Mouse (Mus musculus): ENCODE data around the gene Mpv17. TPM values are rescaled to one million over a fixed set of nuclear protein-coding genes. Genes with fewer than 3 reads are reported as not detected.

The Mpv17 gene
- polyA plus RNA-seq, 1 experiment from 2014 or later, result 91.5 TPM

DNA sequence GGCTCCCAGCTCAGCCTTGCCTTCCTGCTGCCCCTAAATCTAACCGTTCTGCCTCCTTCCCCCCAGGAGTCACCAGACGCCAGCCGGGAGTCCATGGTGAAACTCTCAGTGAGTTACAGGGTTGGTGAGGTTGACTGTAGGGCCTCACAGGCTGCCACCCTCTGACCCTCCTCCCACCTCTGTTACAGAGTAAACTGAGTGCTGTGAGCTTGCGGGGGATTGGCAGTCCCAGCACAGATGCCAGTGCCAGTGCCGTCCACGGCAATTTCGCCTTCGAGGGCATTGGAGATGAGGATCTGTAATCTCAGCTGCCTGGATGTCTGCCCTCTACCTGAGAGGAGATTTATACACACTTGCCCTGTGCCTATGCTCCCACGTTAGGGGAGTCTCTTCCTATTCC, 44.1 kb upstream of the Mpv17 start:
- H3K36me3 ChIP-seq (ENCODE audit: control insufficient read depth, insufficient read depth), result peaks cover 57% of the 10 kb centered on the region
- no peak overlapping the region for H3K27ac ChIP-seq (ENCODE audit: low read length)
- H3K9me3 ChIP-seq (replicated peaks; ENCODE audit: control insufficient read depth, low read length), result peaks cover 4% of the 10 kb centered on the region
- H3K4me1 ChIP-seq (ENCODE audit: control insufficient read depth, insufficient read depth, low read length), result peaks cover 21% of the 10 kb centered on the region
- H3K9ac ChIP-seq (ENCODE audit: low read length), result no peak overlapping the region
- no peak overlapping the region for H3K4me2 ChIP-seq (ENCODE audit: low read depth, low read length)
- no peak overlapping the region for H3K4me3 ChIP-seq (ENCODE audit: low read length)
- no peak for ATAC-seq (replicated peaks; ENCODE audit: extremely low read depth, insufficient read depth, low FRiP score)
- H3K27me3 ChIP-seq (ENCODE audit: control insufficient read depth, insufficient read depth, low read length), result no peaks in the 10 kb centered on the region
- 80% methylated on average over 9 of the region's 9 CpGs for WGBS

DNA sequence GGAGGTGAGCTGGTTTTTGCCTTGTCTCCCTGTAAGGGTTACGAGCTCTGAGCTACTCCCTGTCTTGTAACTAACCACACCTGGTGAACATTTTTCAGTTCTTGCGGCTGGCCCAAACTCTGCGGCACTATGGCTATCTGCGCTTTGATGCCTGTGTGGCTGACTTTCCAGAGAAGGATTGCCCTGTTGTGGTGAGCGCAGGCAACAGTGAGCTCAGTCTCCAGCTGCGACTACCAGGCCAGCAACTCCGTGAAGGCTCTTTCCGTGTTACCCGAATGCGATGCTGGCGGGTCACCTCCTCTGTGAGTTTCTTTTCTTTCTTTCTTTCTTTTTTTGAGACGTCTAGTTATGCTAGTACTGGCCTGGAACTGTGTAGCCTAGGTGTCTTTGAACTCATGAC, 43.0 kb upstream of the Mpv17 start:
- WGBS, result 91% methylated on average over 12 of the region's 12 CpGs

DNA sequence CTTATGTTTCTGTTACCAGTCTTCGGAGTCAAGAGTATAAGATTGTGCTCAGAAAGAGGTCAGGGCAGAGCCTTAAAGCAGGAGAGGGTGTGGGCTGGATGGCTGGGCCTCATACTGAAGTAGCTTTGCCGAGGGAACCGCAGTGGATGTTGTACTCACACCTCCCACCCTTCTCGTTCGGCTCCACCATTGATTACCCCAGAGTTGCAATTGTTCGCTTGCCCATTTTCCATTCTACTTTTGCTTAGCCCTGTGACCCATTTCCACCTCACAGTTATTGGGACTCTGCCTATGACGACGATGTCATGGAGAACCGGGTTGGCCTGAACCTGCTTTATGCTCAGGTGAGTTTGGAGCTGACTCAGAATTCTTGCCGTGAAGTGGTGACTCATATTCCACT, 42.2 kb upstream of the Mpv17 start:
- H3K4me3 ChIP-seq (ENCODE audit: low read length), result no peak overlapping the region
- H3K36me3 ChIP-seq (ENCODE audit: control insufficient read depth, insufficient read depth), result peaks cover 55% of the 10 kb centered on the region
- H3K27ac ChIP-seq (ENCODE audit: low read length), result no peak overlapping the region
- H3K9me3 ChIP-seq (replicated peaks; ENCODE audit: control insufficient read depth, low read length), result peaks cover 4% of the 10 kb centered on the region
- H3K27me3 ChIP-seq (ENCODE audit: control insufficient read depth, insufficient read depth, low read length), result no peaks in the 10 kb centered on the region
- H3K4me1 ChIP-seq (ENCODE audit: control insufficient read depth, insufficient read depth, low read length), result peaks cover 23% of the 10 kb centered on the region
- ATAC-seq (replicated peaks; ENCODE audit: extremely low read depth, insufficient read depth, low FRiP score), result no peak
- WGBS, result 91% methylated on average over 10 of the region's 10 CpGs
- no peak overlapping the region for H3K9ac ChIP-seq (ENCODE audit: low read length)
- no peak overlapping the region for H3K4me2 ChIP-seq (ENCODE audit: low read depth, low read length)

More for the DNA sequence above, 43.0 kb upstream of the Mpv17 start:
- H3K9me3 ChIP-seq (replicated peaks; ENCODE audit: control insufficient read depth, low read length), result peaks cover 4% of the 10 kb centered on the region
- H3K4me1 ChIP-seq (ENCODE audit: control insufficient read depth, insufficient read depth, low read length), result peaks cover 18% of the 10 kb centered on the region
- no peak overlapping the region for H3K27ac ChIP-seq (ENCODE audit: low read length)
- no peak overlapping the region for H3K4me2 ChIP-seq (ENCODE audit: low read depth, low read length)
- H3K27me3 ChIP-seq (ENCODE audit: control insufficient read depth, insufficient read depth, low read length), result no peaks in the 10 kb centered on the region
- H3K9ac ChIP-seq (ENCODE audit: low read length), result no peak overlapping the region
- peaks cover 54% of the 10 kb centered on the region for H3K36me3 ChIP-seq (ENCODE audit: control insufficient read depth, insufficient read depth)
- ATAC-seq (replicated peaks; ENCODE audit: extremely low read depth, insufficient read depth, low FRiP score), result no peak
- no peak overlapping the region for H3K4me3 ChIP-seq (ENCODE audit: low read length)

DNA sequence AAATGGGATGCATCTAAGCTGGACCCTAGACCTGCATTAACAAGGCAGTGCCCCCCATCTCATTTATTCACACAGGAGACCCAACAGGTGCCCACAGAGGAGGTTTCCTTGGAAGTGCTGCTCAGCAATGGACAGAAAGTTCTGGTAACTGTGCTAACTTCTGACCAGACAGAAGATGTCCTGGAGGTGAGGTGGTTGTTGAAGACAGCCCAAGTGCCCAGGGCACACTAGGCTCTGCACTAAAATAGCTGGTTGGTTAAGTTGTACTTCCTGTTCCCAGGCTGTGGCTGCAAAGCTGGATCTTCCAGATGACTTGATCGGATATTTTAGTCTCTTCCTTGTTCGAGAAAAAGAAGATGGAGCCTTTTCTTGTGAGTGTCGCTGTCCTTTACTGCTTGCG, 41.6 kb upstream of the Mpv17 start:
- WGBS, result 93% methylated on average over 4 of the region's 4 CpGs
- no peak for ATAC-seq (replicated peaks; ENCODE audit: extremely low read depth, insufficient read depth, low FRiP score)
- Histone ChIP-seq H3K4me3 (ENCODE audit: low read length) (no peak overlapping the region), H3K4me2 (ENCODE audit: low read depth, low read length) (no peak overlapping the region), H3K36me3 (ENCODE audit: control insufficient read depth, insufficient read depth) (peaks cover 58% of the 10 kb centered on the region), H3K9me3 (replicated peaks; ENCODE audit: control insufficient read depth, low read length) (peaks cover 4% of the 10 kb centered on the region), H3K4me1 (ENCODE audit: control insufficient read depth, insufficient read depth, low read length) (peaks cover 18% of the 10 kb centered on the region), H3K9ac (ENCODE audit: low read length) (no peak overlapping the region), H3K27me3 (ENCODE audit: control insufficient read depth, insufficient read depth, low read length) (no peaks in the 10 kb centered on the region), H3K27ac (ENCODE audit: low read length) (no peak overlapping the region)

DNA sequence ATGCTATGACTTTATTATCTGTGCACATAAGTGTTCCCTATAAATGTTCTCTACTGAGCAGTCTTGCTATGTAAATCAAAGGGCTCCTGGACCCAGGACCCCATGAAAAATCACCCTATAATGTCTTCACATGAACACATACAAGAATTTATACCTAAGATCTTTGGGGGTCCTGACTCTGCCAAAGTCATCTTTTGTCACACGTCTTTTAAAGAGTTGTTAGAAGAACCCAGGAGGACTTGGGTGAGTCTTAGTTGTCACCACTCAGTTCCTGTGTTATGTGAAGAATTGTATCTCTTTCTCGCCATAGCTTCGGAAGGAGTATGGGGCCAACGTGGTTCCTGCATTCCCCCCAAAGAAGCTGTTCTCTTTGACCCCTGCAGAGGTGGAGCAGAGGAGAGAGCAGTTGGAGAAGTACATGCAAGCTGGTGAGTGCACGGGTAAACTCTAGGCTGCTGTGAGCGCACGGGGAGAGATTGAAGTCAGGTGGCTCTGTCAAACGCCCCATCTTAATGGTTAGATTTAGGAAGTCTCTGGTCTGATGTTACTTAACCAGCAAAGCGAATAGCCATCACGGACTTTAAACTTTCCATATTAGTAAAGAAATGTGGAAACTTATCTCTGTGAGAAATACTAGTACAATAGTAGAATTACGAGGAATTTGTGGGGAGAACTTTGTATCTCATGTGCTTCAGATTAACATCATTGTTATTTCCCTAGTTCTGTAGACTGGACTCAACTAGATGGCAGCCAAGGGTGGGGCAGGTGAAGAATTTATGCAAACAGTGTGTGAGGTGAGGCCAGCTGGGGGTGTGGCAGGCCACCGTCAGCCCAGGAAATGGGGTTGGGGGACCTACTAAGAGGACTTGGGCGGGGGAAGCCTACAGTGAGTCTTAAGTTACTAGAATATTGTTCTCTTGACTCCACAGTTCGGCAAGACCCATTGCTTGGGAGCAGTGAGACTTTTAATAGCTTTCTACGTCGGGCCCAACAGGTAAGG, 40.7 kb upstream of the Mpv17 start:
- ATAC-seq (replicated peaks; ENCODE audit: extremely low read depth, insufficient read depth, low FRiP score), result no peak
- peak overlapping the region; percentile 95 for H3K4me2 ChIP-seq (ENCODE audit: low read depth, low read length)
- H3K9ac ChIP-seq (ENCODE audit: low read length), result peak overlapping the region; percentile 77; the same call in 1 of the 2 replicates
- no peaks in the 10 kb centered on the region for H3K9me3 ChIP-seq (replicated peaks; ENCODE audit: control insufficient read depth, low read length)
- H3K27ac ChIP-seq (ENCODE audit: low read length), result no peak overlapping the region
- WGBS, result 91% methylated on average over 16 of the region's 16 CpGs
- H3K4me1 ChIP-seq (ENCODE audit: control insufficient read depth, insufficient read depth, low read length), result peaks cover 16% of the 10 kb centered on the region
- peaks cover 60% of the 10 kb centered on the region for H3K36me3 ChIP-seq (ENCODE audit: control insufficient read depth, insufficient read depth)
- H3K27me3 ChIP-seq (ENCODE audit: control insufficient read depth, insufficient read depth, low read length), result no peaks in the 10 kb centered on the region
- H3K4me3 ChIP-seq (ENCODE audit: low read length), result peak overlapping the region; percentile 98

DNA sequence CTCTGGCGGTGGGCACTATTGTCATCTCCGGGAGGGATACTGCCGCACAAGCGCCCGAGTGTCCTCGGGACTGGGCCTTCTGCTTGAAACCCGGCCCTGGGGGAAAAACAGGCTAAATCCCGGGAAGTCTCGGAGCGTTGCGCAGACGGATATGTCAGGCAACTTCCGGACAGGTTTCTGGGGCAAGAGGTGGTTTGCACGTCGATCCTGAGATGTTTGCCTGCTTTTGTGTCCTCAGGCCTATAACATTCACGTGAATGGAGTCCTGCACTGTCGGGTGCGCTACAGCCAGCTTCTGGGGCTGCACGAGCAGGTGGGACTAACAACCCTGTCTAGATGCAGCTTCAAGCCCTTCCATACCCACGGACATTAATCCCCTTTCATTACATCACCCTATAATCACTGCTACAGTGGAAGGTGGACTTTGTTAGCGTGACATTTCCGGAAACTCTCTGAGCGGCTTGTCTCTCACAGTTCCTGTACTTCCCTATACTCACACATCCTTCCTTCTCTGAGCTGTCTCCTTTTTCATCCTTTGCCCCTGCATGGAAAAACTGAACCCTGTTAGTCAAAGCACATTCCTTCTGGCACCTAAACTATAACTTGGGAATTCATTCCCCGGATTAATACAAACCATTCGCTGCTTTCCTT, 39.7 kb upstream of the Mpv17 start:
- H3K9me3 ChIP-seq (replicated peaks; ENCODE audit: control insufficient read depth, low read length), result no peaks in the 10 kb centered on the region
- H3K27me3 ChIP-seq (ENCODE audit: control insufficient read depth, insufficient read depth, low read length), result no peaks in the 10 kb centered on the region
- peak overlapping the region; percentile 77 for H3K9ac ChIP-seq (ENCODE audit: low read length)
- WGBS, result 9% methylated on average over 25 of the region's 25 CpGs
- peak overlapping the region; percentile 95 for H3K4me2 ChIP-seq (ENCODE audit: low read depth, low read length)
- H3K27ac ChIP-seq (ENCODE audit: low read length), result peak overlapping the region; percentile 80
- H3K36me3 ChIP-seq (ENCODE audit: control insufficient read depth, insufficient read depth), result peaks cover 56% of the 10 kb centered on the region
- H3K4me3 ChIP-seq (ENCODE audit: low read length), result peak overlapping the region; percentile 98
- ATAC-seq (replicated peaks; ENCODE audit: extremely low read depth, insufficient read depth, low FRiP score), result 0 out of 2 replicates have a peak, but pooled peaks have one; percentile 0
- H3K4me1 ChIP-seq (ENCODE audit: control insufficient read depth, insufficient read depth, low read length), result peaks cover 16% of the 10 kb centered on the region

DNA sequence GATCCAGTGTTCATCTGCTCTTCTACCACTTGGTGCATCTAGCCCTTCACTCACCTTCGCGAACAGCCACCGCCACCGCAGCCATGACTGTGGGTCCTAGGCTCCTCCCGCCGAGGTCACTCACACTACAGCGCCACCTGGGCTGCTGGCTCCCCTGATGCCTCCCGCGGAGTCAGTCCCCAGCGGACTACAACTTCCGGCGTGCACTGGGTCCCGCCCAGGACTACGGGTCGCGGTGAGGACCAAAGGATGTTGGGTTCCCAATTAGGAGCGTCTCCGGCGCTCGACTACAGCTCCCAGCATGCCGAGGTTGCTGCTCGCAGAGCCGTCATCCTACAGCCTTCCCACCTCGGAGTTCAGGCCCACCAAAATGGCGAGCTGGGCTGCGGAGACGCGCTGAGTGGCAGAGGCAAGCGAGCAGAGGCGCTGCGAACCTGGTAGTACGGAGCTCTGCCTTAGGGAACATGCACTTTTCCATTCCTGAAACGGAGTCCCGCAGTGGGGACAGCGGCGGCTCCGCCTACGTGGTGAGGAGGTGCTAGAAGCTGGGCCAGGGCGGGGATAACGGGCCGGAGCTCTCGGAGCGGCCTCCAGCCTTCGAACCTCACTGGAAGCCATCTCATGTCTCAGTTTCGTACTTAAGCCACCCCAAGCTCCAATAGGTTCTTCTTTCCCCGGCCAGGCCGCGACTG, 39.0 kb upstream of the Mpv17 start, which contains the start of the genes Snx17 and Eif2b4:
Gene Snx17, plus strand, starts transcription at position 289 of the 692 bp plus-strand sequence.
Gene Eif2b4, minus strand, starts transcription at position 492 of the 692 bp plus-strand sequence.
- peak within 1 kb of the TSS; percentile 92 for H3K9ac ChIP-seq (ENCODE audit: low read length)
- peak within 1 kb of the TSS; percentile 98 for H3K4me3 ChIP-seq (ENCODE audit: low read length)
- peaks cover 16% of the 10 kb centered on the region for H3K4me1 ChIP-seq (ENCODE audit: control insufficient read depth, insufficient read depth, low read length)
- H3K36me3 ChIP-seq (ENCODE audit: control insufficient read depth, insufficient read depth), result peaks cover 56% of the 10 kb centered on the region
- peak within 1 kb of the TSS; percentile 96 for H3K27ac ChIP-seq (ENCODE audit: low read length)
- under 1% methylated on average over 48 of the region's 48 CpGs for whole genome bisulfite sequencing
- peak within 1 kb of the TSS; percentile 95 for H3K4me2 ChIP-seq (ENCODE audit: low read depth, low read length)
- no peaks in the 10 kb centered on the region for H3K9me3 ChIP-seq (replicated peaks; ENCODE audit: control insufficient read depth, low read length)
- peak; percentile 95 for ATAC-seq (replicated peaks; ENCODE audit: extremely low read depth, insufficient read depth, low FRiP score)
- no peaks in the 10 kb centered on the region for H3K27me3 ChIP-seq (ENCODE audit: control insufficient read depth, insufficient read depth, low read length)

DNA sequence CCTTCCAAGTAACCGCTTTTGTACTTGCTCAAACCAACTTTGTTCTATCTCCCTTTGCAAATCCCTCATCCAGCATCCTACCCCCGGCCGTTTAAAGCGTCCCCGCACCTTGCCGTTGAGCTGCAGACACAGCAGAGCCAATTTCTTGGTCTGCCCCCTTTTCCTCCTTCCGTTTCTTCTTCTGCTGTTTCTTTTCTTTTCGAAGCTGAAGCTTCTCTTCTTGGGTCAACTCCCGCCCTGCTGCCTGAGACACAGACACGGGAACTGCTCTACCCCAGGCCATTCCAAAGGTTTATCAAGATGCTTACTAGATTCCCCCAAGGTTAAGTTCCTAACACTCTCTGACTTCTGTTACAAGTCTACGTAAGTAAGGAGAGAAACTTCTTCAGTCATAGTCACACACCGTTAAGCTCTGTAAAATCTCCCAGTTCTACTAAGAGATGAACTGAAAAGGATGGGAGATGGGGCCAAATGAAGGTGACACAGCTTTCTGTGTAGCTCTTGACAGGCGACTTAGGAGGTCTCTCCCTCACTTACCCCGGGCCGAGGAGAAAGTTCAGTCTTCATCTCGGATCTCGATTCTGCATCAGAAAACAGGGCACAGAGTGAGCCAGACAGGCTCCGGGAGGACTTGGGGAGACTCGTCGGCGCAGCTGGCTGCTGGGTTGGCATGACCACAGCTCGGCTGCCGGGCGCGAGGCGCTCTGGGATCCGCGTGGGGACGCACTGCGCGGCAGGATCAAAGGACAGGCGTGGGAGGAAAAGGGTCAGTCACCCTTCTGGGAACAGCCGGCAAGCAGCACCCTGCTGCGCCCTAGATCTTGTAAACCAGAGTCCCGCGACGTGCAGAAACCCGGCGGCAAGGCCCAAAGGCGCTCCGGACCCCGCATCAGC, 38.2 kb upstream of the Mpv17 start:
- peak overlapping the region; percentile 98 for H3K4me3 ChIP-seq (ENCODE audit: low read length)
- ATAC-seq (replicated peaks; ENCODE audit: extremely low read depth, insufficient read depth, low FRiP score), result peak; percentile 59
- H3K9ac ChIP-seq (ENCODE audit: low read length), result peak overlapping the region; percentile 92
- WGBS, result 12% methylated on average over 42 of the region's 42 CpGs
- H3K4me2 ChIP-seq (ENCODE audit: low read depth, low read length), result peak overlapping the region; percentile 91
- no peaks in the 10 kb centered on the region for H3K9me3 ChIP-seq (replicated peaks; ENCODE audit: control insufficient read depth, low read length)
- peaks cover 16% of the 10 kb centered on the region for H3K4me1 ChIP-seq (ENCODE audit: control insufficient read depth, insufficient read depth, low read length)
- H3K27me3 ChIP-seq (ENCODE audit: control insufficient read depth, insufficient read depth, low read length), result no peaks in the 10 kb centered on the region
- peak overlapping the region; percentile 96 for H3K27ac ChIP-seq (ENCODE audit: low read length)
- H3K36me3 ChIP-seq (ENCODE audit: control insufficient read depth, insufficient read depth), result peaks cover 57% of the 10 kb centered on the region

Data from heart, embryonic 16.5 days (tissue).